Mouse (Mus musculus) midbrain, embryonic 14.5 days (tissue): Measurements from ENCODE around the gene Dchs1. TPM values are rescaled to one million over a fixed set of nuclear protein-coding genes. Genes with fewer than 3 reads are reported as not detected.
"Not testable (repeated sequence)": the region's sequence is repeated elsewhere in the genome, so short reads cannot be mapped to it uniquely, and the experiment has no call there.

Experiments
- ATAC-seq: fragments of 200-750 bp; cut with Nextera tagmentation; 2 replicates; pipeline ENCODE4 v1.8.0; 2017; ENCODE audit warnings: moderate number of reproducible peaks, moderate library complexity; ENCODE audit not compliant: low FRiP score, low TSS enrichment
- DNase-seq: peaks from one replicate; pipeline ENCODE4 v3.0.0-alpha.2; 2015
- H3K27ac ChIP-seq: fragments of 300-500 bp; sonication (generic); replicated peaks from 2 replicates; pipeline ENCODE4 v1.5.1; 2014; ENCODE audit warnings: mild to moderate bottlenecking, low read depth, low read length, moderate library complexity
- H3K27me3 ChIP-seq: fragments of 300-500 bp; sonication (generic); 2 replicates; pipeline ENCODE4 v1.6.1; 2014; ENCODE audit warnings: low read length, control low read depth, mixed read lengths; ENCODE audit not compliant: control insufficient read depth, insufficient read depth
- H3K36me3 ChIP-seq: fragments of 300-500 bp; sonication (generic); 2 replicates; pipeline ENCODE4 v1.6.1; 2014; ENCODE audit warnings: low read length, control low read depth; ENCODE audit not compliant: control insufficient read depth, insufficient read depth
- H3K4me1 ChIP-seq: fragments of 300-500 bp; sonication (generic); 2 replicates; pipeline ENCODE4 v1.6.1; 2014; ENCODE audit warnings: mild to moderate bottlenecking, antibody characterized with exemption, low read length, control low read depth; ENCODE audit not compliant: control insufficient read depth, insufficient read depth
- H3K4me2 ChIP-seq: fragments of 300-500 bp; sonication (generic); 2 replicates; pipeline ENCODE4 v1.6.1; 2014; ENCODE audit warnings: mild to moderate bottlenecking, low read length, moderate library complexity
- H3K4me3 ChIP-seq: fragments of 300-500 bp; sonication (generic); replicated peaks from 2 replicates; pipeline ENCODE4 v1.5.1; 2014; ENCODE audit warnings: low read depth, low read length
- H3K9ac ChIP-seq: fragments of 300-500 bp; sonication (generic); replicated peaks from 2 replicates; pipeline ENCODE4 v1.6.1; 2014; ENCODE audit warnings: mild to moderate bottlenecking, low read length, moderate library complexity
- H3K9me3 ChIP-seq: fragments of 300-500 bp; sonication (generic); 2 replicates; pipeline ENCODE4 v1.6.1; 2016; ENCODE audit warnings: low read length, control low read depth, mixed read lengths; ENCODE audit not compliant: control insufficient read depth
- WGBS: fragments of 180-500 bp; shearing (Covaris S2); extraction: QIAGEN DNeasy Blood & Tissue Kit; methylation state at CpG from one replicate; pipeline ENCODE4 v1.1.7; 2014; 5-methylcytosine and 5-hydroxymethylcytosine counted together
- polyA plus RNA-seq: library from polyadenylated mRNA; unstranded; fragments of >200 nt; fragmentation: Nextera tagmentation; extraction: Ambion mirVana; gene quantifications from 2 replicates; pipeline ENCODE4 v1.2.1, GENCODE M21; 2014

The Dchs1 gene
- polyA plus RNA-seq, 1 experiment from 2014 or later = 26.1 TPM

GRCm38 (mm10) chr7:105742539-105743215 lies 44.8 kb downstream of the Dchs1 start:
- not testable (repeated sequence) for DNase-seq, H3K4me3 ChIP-seq, H3K27me3 ChIP-seq, H3K27ac ChIP-seq, H3K4me2 ChIP-seq, H3K9me3 ChIP-seq, H3K9ac ChIP-seq, ATAC-seq
- H3K36me3 ChIP-seq = peaks cover 54% of the 10 kb centered on the region
- peaks cover 12% of the 10 kb centered on the region; the same call in 1 of the 2 replicates for H3K4me1 ChIP-seq
- WGBS = 87% methylated on average over 7 of the region's 7 CpGs

DNA sequence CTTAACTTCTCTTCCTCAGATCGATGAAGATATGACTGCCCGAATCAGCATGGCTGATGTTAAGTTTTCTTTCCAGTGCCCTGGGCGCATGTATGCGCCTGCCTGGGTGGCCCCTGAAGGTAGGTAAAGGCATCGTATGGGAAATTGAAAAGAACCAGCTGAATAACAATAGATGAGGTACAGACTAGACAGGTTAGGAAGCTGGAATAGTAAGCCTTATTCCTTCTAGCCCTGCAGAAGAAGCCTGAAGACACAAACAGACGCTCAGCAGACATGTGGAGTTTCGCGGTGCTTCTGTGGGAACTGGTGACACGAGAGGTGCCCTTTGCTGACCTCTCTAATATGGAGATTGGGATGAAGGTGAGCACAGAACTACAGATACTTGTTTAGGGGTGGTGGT lies 45.5 kb downstream of the Dchs1 start:
- H3K9me3 ChIP-seq = no peaks in the 10 kb centered on the region
- H3K9ac ChIP-seq = no peak overlapping the region
- H3K4me3 ChIP-seq = no peak overlapping the region
- 93% methylated on average over 9 of the region's 9 CpGs for WGBS
- no peak overlapping the region for H3K4me2 ChIP-seq
- ATAC-seq (no peak), DNase-seq (no peak)
- peaks cover 49% of the 10 kb centered on the region for H3K36me3 ChIP-seq
- peaks cover 17% of the 10 kb centered on the region; the same call in 1 of the 2 replicates for H3K4me1 ChIP-seq
- no peaks in the 10 kb centered on the region for H3K27me3 ChIP-seq
- H3K27ac ChIP-seq = no peak overlapping the region

GRCm38 (mm10) chr7:105740851-105741250 lies 46.6 kb downstream of the Dchs1 start:
- no peak overlapping the region for H3K4me3 ChIP-seq
- no peak overlapping the region for H3K9ac ChIP-seq
- no peaks in the 10 kb centered on the region for H3K9me3 ChIP-seq
- no peaks in the 10 kb centered on the region for H3K27me3 ChIP-seq
- DNase-seq (no peak), ATAC-seq (no peak)
- no peak overlapping the region for H3K4me2 ChIP-seq
- peaks cover 17% of the 10 kb centered on the region; the same call in 1 of the 2 replicates for H3K4me1 ChIP-seq
- 88% methylated on average over 6 of the region's 6 CpGs for WGBS
- no peak overlapping the region for H3K27ac ChIP-seq
- H3K36me3 ChIP-seq = peaks cover 40% of the 10 kb centered on the region

DNA sequence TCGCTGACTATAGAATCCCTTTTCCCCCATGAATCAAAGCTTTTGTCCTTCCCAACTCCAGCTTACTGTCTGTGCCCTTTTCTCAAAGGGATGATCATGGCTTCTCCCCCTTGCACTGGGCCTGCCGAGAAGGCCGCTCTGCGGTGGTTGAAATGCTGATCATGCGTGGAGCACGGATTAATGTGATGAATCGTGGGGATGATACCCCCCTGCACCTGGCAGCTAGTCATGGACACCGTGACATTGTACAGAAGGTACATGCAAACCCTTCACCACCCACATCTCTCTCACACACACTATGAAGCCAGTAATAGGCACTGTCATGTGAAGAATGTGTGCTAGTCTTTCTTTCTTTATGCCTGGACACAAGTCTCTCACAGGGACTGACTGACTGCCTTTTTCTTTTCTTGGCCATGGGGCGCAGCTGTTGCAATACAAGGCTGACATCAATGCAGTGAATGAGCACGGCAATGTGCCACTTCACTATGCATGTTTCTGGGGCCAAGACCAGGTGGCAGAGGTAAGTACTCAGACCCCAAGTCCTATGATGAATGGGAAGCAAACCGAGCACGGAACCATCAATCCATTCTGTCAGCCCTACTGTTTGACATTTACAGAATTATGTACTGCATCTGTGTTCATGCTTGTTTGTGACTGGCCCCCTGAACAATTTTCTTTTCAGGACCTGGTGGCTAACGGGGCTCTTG lies 47.2 kb downstream of the Dchs1 start:
- WGBS = 83% methylated on average over 13 of the region's 13 CpGs
- Histone ChIP-seq H3K4me2 (no peak overlapping the region), H3K27me3 (no peaks in the 10 kb centered on the region), H3K9ac (no peak overlapping the region), H3K4me3 (no peak overlapping the region), H3K27ac (no peak overlapping the region), H3K4me1 (peaks cover 21% of the 10 kb centered on the region; the same call in 1 of the 2 replicates), H3K9me3 (no peaks in the 10 kb centered on the region), H3K36me3 (peaks cover 38% of the 10 kb centered on the region)
- DNase-seq = no peak
- ATAC-seq = no peak

DNA sequence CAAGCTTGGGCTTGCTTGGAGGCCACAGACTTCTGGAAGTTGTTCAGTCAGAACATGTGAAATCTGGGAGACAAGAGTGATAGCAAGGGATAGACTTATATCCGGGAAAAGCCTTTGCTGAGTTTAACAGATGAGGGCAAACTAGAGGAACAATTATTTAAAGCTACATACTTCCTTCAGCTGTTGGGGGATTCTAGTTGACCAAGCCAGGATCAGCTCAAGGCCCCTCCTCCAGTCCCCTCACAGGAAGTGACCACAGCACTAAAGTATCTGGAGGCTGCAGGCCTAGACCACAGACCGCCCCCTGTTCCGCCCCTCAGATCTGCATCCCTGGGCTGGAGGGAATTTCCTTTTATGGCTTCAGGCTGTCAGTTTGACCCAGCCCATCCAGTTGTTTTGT lies 48.5 kb downstream of the Dchs1 start:
- no peak overlapping the region for H3K27ac ChIP-seq

DNA sequence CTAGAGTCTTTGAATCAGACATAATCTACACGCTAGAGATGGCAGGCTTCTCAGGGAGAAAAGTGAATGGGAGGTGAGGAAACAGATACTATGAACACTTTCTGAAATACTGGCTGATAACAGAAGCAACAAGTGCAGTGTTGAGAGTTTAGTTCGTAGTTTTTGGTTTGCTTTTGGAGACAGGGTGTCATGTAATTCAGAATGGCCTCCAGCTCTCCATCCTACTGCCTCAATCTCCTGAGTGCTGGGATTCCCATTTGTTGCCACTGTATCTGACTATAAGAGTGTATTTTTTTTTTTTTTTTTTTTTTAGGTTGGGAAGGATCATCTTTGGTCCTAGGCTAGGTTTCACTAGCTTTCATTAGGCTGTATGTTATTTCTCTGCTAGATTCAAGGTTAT lies 49.2 kb downstream of the Dchs1 start:
- Histone ChIP-seq H3K4me1 (peaks cover 17% of the 10 kb centered on the region; the same call in 1 of the 2 replicates), H3K27ac (no peak overlapping the region), H3K9ac (no peak overlapping the region), H3K4me2 (peak overlapping the region; percentile 94), H3K27me3 (no peaks in the 10 kb centered on the region), H3K9me3 (no peaks in the 10 kb centered on the region), H3K4me3 (0 out of 2 replicates have a peak overlapping the region, but pooled peaks have one; percentile 75), H3K36me3 (peaks cover 47% of the 10 kb centered on the region)
- ATAC-seq (no peak), DNase-seq (no peak)
- 93% methylated on average over 2 of the region's 2 CpGs for WGBS

More for the DNA sequence above, 48.5 kb downstream of the Dchs1 start:
- Histone ChIP-seq H3K27me3 (no peaks in the 10 kb centered on the region), H3K4me1 (peaks cover 21% of the 10 kb centered on the region; the same call in 1 of the 2 replicates), H3K4me2 (peak overlapping the region; percentile 94; the same call in 1 of the 2 replicates), H3K36me3 (peaks cover 41% of the 10 kb centered on the region), H3K9ac (no peak overlapping the region), H3K4me3 (no peak overlapping the region), H3K9me3 (no peaks in the 10 kb centered on the region)
- ATAC-seq = no peak
- peak; percentile 28 for DNase-seq
- WGBS = 41% methylated on average over 3 of the region's 3 CpGs

- Histone ChIP-seq H3K4me3 (peak overlapping the region; percentile 75), H3K27me3 (no peaks in the 10 kb centered on the region), H3K9ac (peak overlapping the region; percentile 90; the same call in 1 of the 2 replicates), H3K27ac (no peak overlapping the region), H3K36me3 (peaks cover 49% of the 10 kb centered on the region), H3K9me3 (no peaks in the 10 kb centered on the region), H3K4me1 (peaks cover 14% of the 10 kb centered on the region; the same call in 1 of the 2 replicates), H3K4me2 (peak overlapping the region; percentile 94)
- DNase-seq = no peak
- no peak for ATAC-seq
- WGBS = 28% methylated on average over 3 of the region's 3 CpGs
These were observed 49.8 kb downstream of the Dchs1 start for GRCm38 (mm10) chr7:105737648-105738047.

- H3K4me1 ChIP-seq = peaks cover 14% of the 10 kb centered on the region; the same call in 1 of the 2 replicates
- no peaks in the 10 kb centered on the region for H3K27me3 ChIP-seq
- peaks cover 49% of the 10 kb centered on the region for H3K36me3 ChIP-seq
- peak; percentile 44 for DNase-seq
- peak within 1 kb of the TSS; percentile 94 for H3K4me2 ChIP-seq
- peak within 1 kb of the TSS; percentile 90 for H3K9ac ChIP-seq
- H3K4me3 ChIP-seq = peak within 1 kb of the TSS; percentile 75
- no peaks in the 10 kb centered on the region for H3K9me3 ChIP-seq
- no peak; the same call in none of the 2 replicates for ATAC-seq
- under 1% methylated on average over 30 of the region's 30 CpGs for WGBS
- peak within 1 kb of the TSS; percentile 72 for H3K27ac ChIP-seq
These were observed 50.4 kb downstream of the Dchs1 start, which contains the start of gene Rrp8 for GRCm38 (mm10) chr7:105736911-105737521. Gene Rrp8, minus strand, starts transcription at chr7:105737385.
